Mouse (Mus musculus) regulatory T cell (primary cell): Measurements from ENCODE around the gene Spaca9.

Experiments used
- in situ Hi-C: fragments of 300-600 bp; cut with MboI, MseI; formaldehyde crosslinking; loops from one replicate; pipeline ENCODE4 v1.15.1; 2025; ENCODE audit warnings: high pct_unique_total_duplicates

Spaca9 gene

DNA sequence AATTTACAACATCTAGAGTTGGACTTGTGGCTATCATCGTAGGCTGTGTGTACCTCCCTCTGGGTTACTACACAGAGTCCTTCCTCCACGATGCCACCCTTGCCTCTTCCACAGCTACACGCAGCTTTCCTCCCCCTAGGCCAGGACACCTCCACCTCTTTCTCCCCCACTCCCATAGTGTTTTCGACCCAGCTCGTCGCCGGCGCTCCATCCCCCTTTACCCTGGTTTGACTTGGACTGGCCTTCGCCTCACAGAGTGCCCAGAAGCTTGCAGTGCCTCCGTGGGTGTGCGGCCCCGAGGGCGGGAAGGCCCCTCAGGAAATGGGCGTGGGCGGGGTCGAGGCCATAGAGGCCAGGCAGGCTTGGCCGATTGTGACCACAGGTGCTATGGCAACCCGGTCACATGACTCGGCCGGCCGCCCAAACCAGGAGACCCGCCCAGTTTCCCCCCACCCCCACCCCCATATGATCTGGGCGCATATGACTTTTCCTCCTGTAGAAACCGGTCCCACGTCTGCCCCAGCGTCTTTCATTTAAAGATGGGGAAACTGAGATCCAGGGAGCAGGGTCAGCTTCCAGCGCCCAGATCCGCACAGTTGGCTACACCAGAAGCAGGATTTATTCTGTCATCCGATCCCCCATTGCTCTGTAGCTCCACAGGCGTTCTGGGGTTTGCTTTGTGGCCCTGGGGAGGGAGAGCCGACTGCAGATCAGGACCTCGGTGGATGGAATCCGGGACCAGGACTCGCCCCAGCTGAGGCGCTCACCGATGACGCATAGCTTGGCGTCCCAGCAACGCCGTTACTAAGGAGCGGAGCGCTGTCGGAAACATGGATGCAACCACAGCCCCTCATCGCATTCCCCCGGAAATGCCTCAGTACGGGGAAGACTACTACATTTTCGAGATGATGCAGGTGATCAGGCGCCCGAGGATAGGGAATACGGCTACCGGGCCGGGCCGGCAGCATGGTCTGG lies at the start of gene Spaca9, which contains the start of gene Ak8:
Spaca9 (minus strand) TSS at position 367 of the 975 bp plus-strand sequence.
Ak8 (plus strand) TSS at position 804 of the 975 bp plus-strand sequence.
- in situ Hi-C loops, result no loop called here

GRCm38 (mm10) chr2:28747705-28748104 lies 48.2 kb upstream of the Spaca9 start:
- in situ Hi-C loops, result no loop called here

- in situ Hi-C loops, result no loop called here
Observed at GRCm38 (mm10) chr2:28746682-28747332, 47.3 kb upstream of the Spaca9 start.

GRCm38 (mm10) chr2:28742701-28743100 lies 43.2 kb upstream of the Spaca9 start:
- in situ Hi-C loops, result no loop called here

- in situ Hi-C loops, result no loop called here
Observed at GRCm38 (mm10) chr2:28740159-28740558, 40.6 kb upstream of the Spaca9 start.

- in situ Hi-C loops, result no loop called here
Observed at GRCm38 (mm10) chr2:28737112-28737511, 37.6 kb upstream of the Spaca9 start.

DNA sequence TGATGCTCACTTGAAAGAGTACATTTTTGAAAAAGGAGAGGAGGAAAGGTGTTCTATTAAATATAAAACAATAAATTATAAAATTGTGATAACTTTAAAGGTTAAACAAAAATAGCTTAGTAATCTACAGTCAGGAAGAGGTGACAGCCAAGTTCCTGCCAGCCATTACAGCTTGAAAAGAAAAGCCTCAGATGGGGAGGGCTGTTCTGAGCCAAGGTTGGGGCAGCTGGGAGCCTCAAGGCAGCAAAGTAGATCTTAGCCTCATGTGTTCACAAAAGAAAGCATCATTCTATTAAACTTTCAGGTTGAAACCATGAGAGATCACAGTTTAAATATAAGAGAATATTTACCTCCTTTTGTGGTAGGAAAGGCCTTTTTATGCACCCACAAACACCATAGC lies 31.1 kb upstream of the Spaca9 start:
- in situ Hi-C loops, result no loop called here

GRCm38 (mm10) chr2:28727786-28728404 lies 28.4 kb upstream of the Spaca9 start:
- in situ Hi-C loops, result no loop called here

GRCm38 (mm10) chr2:28723912-28724311 lies 24.4 kb upstream of the Spaca9 start:
- in situ Hi-C loops, result no loop called here

- in situ Hi-C loops, result no loop called here
Observed at GRCm38 (mm10) chr2:28722419-28722818, 22.9 kb upstream of the Spaca9 start.

DNA sequence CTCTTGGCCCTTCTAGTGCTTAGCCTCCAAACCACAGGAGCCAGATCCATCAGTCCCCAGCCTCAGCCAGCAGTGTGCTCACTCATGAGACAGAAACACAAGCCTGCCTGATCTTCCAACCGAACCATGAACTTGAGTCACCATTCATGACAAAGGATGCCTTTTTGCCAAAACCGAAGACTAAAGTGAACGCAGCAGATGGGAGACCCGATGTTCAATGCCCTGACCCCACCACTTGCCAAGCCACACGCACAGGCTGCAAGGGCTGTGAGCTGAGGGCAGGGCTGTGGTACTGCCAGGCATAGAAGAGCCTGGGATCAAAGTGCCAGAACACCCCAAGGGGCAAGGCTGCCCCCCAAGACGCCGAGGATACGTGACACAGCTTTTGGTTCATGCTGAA lies 13.5 kb upstream of the Spaca9 start:
- in situ Hi-C loops, result no loop called here

GRCm38 (mm10) chr2:28706787-28707186 lies 7.3 kb upstream of the Spaca9 start:
- in situ Hi-C loops, result no loop called here

DNA sequence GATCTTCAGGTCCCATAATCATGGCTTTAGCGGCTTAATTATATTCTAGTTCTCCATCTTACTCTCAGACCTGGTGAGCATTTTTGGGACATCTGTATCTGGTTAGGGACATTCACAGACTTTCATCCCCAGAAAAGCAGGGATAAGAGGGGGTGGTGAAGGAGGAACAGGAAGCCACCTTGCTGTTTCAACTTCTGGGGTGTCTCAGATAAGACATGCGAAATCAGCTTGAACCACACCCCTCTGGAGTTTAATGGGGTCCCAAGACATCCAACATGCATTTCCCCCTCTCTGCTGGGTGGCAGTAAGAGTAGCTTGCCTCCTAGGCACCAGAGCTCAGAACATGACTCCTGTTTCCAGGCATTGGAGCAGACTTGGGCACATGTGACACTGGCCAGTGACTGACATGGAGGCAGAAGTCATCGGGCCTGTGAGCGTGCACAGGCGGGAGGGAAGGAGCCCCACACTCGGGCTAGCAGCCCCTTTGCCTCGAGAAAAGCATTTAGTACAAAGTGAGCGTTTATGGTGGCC lies 6.6 kb upstream of the Spaca9 start:
- in situ Hi-C loops, result no loop called here

DNA sequence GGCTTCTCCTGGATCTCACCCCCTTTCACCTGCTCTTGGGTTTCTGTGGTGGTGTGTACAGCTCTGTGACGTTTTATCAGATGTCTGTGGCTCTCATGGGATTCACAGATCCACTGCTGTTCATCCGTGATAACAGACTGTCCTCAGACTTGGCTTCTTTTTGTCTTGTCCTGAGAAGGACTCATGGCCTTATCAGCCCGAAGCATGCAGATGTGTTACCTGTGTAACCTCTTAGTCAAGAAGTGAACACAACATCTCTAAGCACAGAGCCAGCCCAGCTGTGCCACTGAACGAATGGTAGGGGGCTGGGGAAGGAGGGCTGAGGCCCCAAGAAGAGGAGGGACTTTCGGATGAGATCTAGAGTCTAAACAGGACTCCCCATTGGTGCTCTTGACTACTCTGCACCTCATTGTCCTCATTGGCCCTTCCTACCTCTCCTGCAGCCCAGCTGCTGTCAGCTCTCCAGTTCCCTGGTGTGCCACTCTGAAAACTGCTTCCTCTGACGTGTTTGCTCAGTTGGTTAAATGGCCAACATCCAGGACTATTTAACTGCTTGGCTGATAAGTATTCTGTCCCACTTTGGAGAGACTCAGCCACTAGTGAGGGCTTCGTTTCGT lies 2.2 kb upstream of the Spaca9 start:
- in situ Hi-C loops, result no loop called here

DNA sequence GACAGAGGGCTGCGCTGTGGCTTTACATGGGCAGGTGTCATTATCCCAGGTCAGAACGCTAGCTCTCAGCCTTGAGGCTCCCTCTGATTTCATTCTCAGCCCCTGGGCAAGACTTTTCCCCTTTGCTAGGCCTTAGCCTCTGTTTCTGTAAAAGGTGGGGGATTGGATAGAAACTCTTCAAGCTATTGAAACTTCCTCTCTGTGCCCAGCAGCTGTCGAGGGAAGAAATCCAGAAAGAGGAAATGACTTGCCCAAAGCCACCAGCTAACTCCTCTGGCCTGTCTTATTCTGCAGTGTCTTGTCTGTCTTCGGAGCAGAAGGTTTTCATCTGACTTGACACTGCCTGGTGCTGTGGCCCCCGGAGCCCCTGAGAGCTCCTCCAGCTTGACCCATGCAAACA lies 961 bp downstream of the Spaca9 start:
- in situ Hi-C loops, result no loop called here

DNA sequence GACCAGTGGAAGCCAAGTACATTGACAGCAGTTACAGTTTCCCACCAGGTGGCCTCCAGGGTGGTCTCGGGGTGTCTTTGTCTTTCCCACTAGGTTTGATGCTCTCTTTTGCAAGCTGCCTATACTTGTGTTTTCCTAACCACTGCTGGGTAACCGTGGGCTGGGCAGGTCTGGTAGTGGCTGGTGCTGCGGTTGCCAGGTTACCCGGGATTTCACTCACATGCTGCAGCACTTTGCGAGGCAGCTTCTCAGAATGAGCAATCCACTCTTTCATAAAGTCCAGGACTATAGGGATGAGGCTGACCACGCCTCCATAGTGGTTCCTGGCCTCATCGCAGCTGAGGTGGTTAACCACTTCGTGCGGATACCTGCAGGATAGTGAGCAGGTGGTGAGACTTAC lies 6.8 kb downstream of the Spaca9 start:
- in situ Hi-C loops, result no loop called here

GRCm38 (mm10) chr2:28688431-28688830 lies 11.1 kb downstream of the Spaca9 start:
- in situ Hi-C loops, result no loop called here

DNA sequence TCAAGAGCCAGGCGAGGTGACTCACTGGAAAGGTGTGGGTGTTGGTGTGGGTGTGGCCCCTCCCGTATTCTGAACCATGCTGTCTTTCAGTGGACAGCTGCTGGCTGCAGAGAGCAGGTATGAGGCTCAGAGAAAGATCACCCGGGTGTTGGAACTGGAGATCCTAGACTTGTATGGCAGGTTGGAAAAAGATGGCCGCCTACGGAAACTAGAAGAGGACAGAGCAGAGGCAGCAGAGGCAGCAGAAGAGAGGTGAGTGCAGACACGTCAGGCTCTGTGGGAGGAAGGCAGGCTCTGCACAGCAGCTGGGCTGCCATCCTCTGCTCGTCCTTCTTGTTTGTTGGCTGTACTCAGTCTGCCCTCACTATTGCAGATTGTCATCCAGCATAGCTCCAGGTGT lies 13.6 kb downstream of the Spaca9 start:
- in situ Hi-C loops, result no loop called here

GRCm38 (mm10) chr2:28681718-28682117 lies 17.8 kb downstream of the Spaca9 start:
- in situ Hi-C loops, result no loop called here

DNA sequence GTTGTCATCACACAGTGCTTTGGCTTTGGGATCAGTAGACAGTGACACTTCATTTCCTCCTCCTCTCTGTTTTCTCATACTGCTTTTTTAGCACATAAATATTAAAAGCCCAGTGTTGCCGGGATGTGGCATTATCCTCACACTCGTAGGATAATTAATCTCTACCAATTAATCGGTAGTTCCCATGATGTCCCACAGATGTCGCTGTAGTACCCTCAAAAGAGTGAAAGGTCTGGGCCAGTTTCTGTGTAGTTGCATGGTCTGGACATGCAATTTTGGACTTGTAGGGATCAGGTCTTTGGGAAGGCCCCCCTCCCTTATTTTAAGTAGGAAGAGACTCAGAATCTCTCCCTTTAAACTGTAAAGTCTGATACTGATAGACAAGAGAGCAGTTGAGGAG lies 18.8 kb downstream of the Spaca9 start:
- in situ Hi-C loops, result no loop called here

DNA sequence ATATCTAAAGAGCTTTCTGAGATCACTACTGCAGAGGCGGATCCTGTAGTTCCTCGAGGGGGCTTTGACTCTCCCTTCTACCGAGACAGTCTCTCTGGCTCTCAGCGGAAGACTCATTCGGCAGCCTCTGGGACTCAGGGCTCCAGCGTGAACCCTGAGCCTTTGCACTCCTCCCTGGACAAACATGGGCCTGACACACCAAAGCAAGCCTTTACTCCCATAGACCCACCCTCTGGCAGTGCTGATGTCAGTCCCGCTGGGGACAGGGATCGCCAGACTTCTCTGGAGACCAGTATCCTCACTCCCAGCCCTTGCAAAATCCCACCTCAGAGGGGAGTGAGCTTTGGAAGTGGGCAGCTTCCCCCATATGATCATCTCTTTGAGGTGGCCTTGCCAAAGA lies 23.5 kb downstream of the Spaca9 start:
- in situ Hi-C loops, result no loop called here

GRCm38 (mm10) chr2:28671438-28671837 lies 28.1 kb downstream of the Spaca9 start:
- in situ Hi-C loops, result no loop called here
